Mouse (Mus musculus): ENCODE data around the gene Zcchc10. TPM values are rescaled to one million over a fixed set of nuclear protein-coding genes. Genes with fewer than 3 reads are reported as not detected.
A peak's percentile ranks its signal among the peaks of the same experiment; 100 is the strongest.
"Not testable (repeated sequence)": the region's sequence is repeated elsewhere in the genome, so short reads cannot be mapped to it uniquely, and the experiment has no call there.

Gene Zcchc10
- polyA plus RNA-seq, 1 experiment from 2014 or later, result 24.9 TPM

DNA sequence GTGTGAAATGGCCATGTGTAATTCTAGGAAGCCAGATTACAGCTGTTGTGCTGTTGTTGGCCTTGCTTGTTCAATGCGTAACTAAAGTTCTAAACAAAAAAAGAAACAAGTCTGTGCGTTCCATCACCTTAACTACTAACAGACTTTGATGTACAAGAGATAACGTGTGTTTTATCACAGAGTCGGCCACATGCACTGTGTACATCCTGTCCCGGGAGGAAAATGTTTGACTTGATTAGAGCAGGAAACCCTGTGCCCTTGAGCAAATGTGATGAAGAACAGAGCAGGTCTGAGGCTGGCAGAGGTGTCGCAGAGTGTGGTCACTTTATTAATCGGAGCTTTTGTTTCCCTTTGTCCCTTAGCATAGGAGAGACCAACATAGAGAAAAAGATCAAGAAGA is 5.8 kb downstream of the Zcchc10 start:
- Histone ChIP-seq H3K27ac (ENCODE audit: low read depth, low read length) (no peak overlapping the region), H3K9ac (ENCODE audit: low read depth, low read length) (no peak overlapping the region), H3K27me3 (ENCODE audit: control insufficient read depth, insufficient read depth, low read length) (no peaks in the 10 kb centered on the region), H3K4me3 (ENCODE audit: low read depth, low read length) (no peak overlapping the region), H3K36me3 (ENCODE audit: control insufficient read depth, insufficient read depth, low read length) (peaks cover 18% of the 10 kb centered on the region), H3K9me3 (replicated peaks; ENCODE audit: control insufficient read depth, low read length) (no peaks in the 10 kb centered on the region), H3K4me2 (no peak overlapping the region), H3K4me1 (ENCODE audit: control insufficient read depth, insufficient read depth, low read length) (peaks cover 4% of the 10 kb centered on the region)
- 65% methylated on average over 7 of the region's 7 CpGs for WGBS (ENCODE audit: insufficient replicate concordance)
- ATAC-seq (replicated peaks; ENCODE audit: insufficient number of reproducible peaks, low FRiP score, low TSS enrichment), result no peak

- Histone ChIP-seq H3K36me3 (ENCODE audit: control insufficient read depth, insufficient read depth, low read length) (peaks cover 18% of the 10 kb centered on the region), H3K27me3 (ENCODE audit: control insufficient read depth, insufficient read depth, low read length) (no peaks in the 10 kb centered on the region), H3K4me1 (ENCODE audit: control insufficient read depth, insufficient read depth, low read length) (peaks cover 6% of the 10 kb centered on the region; the same call in 1 of the 2 replicates), H3K9ac (ENCODE audit: low read depth, low read length) (no peak overlapping the region), H3K4me3 (ENCODE audit: low read depth, low read length) (no peak overlapping the region), H3K4me2 (no peak overlapping the region), H3K27ac (ENCODE audit: low read depth, low read length) (no peak overlapping the region), H3K9me3 (replicated peaks; ENCODE audit: control insufficient read depth, low read length) (no peaks in the 10 kb centered on the region)
- 92% methylated on average over 6 of the region's 6 CpGs for WGBS (ENCODE audit: insufficient replicate concordance)
- ATAC-seq (replicated peaks; ENCODE audit: insufficient number of reproducible peaks, low FRiP score, low TSS enrichment), result no peak
Measured at GRCm38 (mm10) chr11:53331121-53331520, 6.6 kb downstream of the Zcchc10 start.

- H3K27me3 ChIP-seq (ENCODE audit: control insufficient read depth, insufficient read depth, low read length), result no peaks in the 10 kb centered on the region
- no peak overlapping the region for H3K9ac ChIP-seq (ENCODE audit: low read depth, low read length)
- no peaks in the 10 kb centered on the region for H3K9me3 ChIP-seq (replicated peaks; ENCODE audit: control insufficient read depth, low read length)
- H3K27ac ChIP-seq (ENCODE audit: low read depth, low read length), result no peak overlapping the region
- no peak for ATAC-seq (replicated peaks; ENCODE audit: insufficient number of reproducible peaks, low FRiP score, low TSS enrichment)
- peaks cover 18% of the 10 kb centered on the region for H3K36me3 ChIP-seq (ENCODE audit: control insufficient read depth, insufficient read depth, low read length)
- no peak overlapping the region for H3K4me2 ChIP-seq
- 82% methylated on average over 14 of the region's 14 CpGs for WGBS (ENCODE audit: insufficient replicate concordance)
- H3K4me1 ChIP-seq (ENCODE audit: control insufficient read depth, insufficient read depth, low read length), result peaks cover 6% of the 10 kb centered on the region; the same call in 1 of the 2 replicates
- H3K4me3 ChIP-seq (ENCODE audit: low read depth, low read length), result no peak overlapping the region
Measured at GRCm38 (mm10) chr11:53332076-53332680, 7.7 kb downstream of the Zcchc10 start.

DNA sequence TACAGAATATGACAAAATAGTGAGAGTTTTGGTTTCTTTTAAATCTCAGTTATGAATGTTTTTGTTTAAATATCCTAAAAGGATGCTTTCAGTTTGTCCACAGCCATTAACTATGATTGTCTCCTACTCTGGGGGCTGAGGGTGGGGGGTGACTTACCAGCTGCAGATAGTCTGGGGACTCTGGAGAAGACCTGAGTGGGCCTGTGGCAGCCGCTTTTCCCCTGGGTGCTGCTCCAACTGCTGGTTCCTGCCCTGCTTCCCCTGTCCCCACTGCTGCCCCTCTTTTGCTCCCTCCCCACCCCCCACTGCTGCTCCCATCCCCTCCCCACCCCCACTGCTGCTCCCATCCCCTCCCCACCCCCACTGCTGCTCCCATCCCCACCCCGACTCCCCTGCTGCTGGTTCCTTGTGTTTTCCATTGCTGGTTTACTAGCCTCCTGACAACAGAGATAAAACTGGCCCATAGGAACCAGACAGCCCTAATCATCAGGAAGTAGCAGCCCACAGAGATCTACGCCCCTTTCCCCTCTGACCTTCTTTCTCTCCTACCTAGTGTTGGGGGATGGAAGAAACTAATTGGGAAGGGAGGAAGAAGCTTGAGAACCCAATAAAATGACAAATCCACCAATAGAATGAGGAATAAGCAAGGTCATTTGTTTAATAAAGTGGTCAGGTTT is 11.2 kb downstream of the Zcchc10 start:
- WGBS (ENCODE audit: insufficient replicate concordance), result 19% methylated on average over 3 of the region's 3 CpGs
- peak overlapping the region; percentile 43; the same call in 1 of the 2 replicates for H3K27ac ChIP-seq (ENCODE audit: low read depth, low read length)

DNA sequence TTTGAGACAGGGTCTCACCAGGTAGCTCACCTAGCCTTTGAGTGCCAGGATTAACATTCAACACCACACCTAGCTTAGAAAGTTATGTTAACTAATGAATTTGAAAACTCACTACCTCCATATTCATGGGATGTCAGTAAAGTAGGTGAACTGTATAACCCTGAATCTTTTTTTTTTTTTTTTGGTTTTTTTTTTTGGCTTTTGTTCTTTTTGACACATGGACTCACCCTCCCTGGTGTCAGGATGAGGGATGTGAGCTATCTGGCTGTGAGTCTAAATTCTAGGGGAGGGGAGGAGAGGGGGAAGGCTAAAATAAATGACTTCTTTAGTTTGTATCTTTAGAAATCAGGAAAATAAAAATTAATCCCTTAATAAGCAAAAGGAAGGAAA is 11.7 kb downstream of the Zcchc10 start:
- ATAC-seq (replicated peaks; ENCODE audit: insufficient number of reproducible peaks, low FRiP score, low TSS enrichment), result no peak
- Histone ChIP-seq H3K9ac (ENCODE audit: low read depth, low read length) (no peak overlapping the region), H3K27ac (ENCODE audit: low read depth, low read length) (no peak overlapping the region), H3K4me2 (no peak overlapping the region), H3K27me3 (ENCODE audit: control insufficient read depth, insufficient read depth, low read length) (no peaks in the 10 kb centered on the region), H3K4me3 (ENCODE audit: low read depth, low read length) (no peak overlapping the region), H3K36me3 (ENCODE audit: control insufficient read depth, insufficient read depth, low read length) (peaks cover 6% of the 10 kb centered on the region), H3K9me3 (replicated peaks; ENCODE audit: control insufficient read depth, low read length) (no peaks in the 10 kb centered on the region), H3K4me1 (ENCODE audit: control insufficient read depth, insufficient read depth, low read length) (peaks cover 6% of the 10 kb centered on the region; the same call in 1 of the 2 replicates)

More for the DNA sequence above, 11.2 kb downstream of the Zcchc10 start:
- Histone ChIP-seq H3K9me3 (replicated peaks; ENCODE audit: control insufficient read depth, low read length) (no peaks in the 10 kb centered on the region), H3K27me3 (ENCODE audit: control insufficient read depth, insufficient read depth, low read length) (no peaks in the 10 kb centered on the region), H3K4me1 (ENCODE audit: control insufficient read depth, insufficient read depth, low read length) (peaks cover 6% of the 10 kb centered on the region; the same call in 1 of the 2 replicates), H3K9ac (ENCODE audit: low read depth, low read length) (no peak overlapping the region), H3K4me3 (ENCODE audit: low read depth, low read length) (no peak overlapping the region), H3K36me3 (ENCODE audit: control insufficient read depth, insufficient read depth, low read length) (peaks cover 8% of the 10 kb centered on the region), H3K4me2 (no peak overlapping the region)
- no peak for ATAC-seq (replicated peaks; ENCODE audit: insufficient number of reproducible peaks, low FRiP score, low TSS enrichment)

DNA sequence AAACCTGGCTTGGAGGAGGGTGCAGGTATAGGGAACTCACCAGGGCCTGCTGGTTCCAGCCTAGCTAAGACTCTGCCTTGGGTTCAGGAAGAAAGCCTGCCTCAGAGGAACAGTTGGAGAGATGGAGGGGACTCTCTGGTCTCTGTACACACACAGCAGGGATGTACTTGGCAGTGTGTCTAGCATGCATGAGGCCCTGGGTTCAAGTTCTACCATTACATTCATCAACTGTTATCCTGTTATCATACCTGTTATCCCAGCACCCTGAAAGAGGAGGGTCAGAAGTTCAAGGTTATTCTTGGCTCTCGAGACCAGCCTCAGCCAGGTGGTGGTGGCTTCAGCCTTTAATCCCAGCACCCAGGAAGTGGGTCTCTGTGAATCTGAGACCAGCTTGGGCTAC is 12.4 kb downstream of the Zcchc10 start:
- Histone ChIP-seq H3K27me3 (ENCODE audit: control insufficient read depth, insufficient read depth, low read length) (no peaks in the 10 kb centered on the region), H3K4me3 (ENCODE audit: low read depth, low read length) (no peak overlapping the region), H3K9me3 (replicated peaks; ENCODE audit: control insufficient read depth, low read length) (no peaks in the 10 kb centered on the region), H3K36me3 (ENCODE audit: control insufficient read depth, insufficient read depth, low read length) (peaks cover 6% of the 10 kb centered on the region), H3K9ac (ENCODE audit: low read depth, low read length) (no peak overlapping the region), H3K27ac (ENCODE audit: low read depth, low read length) (no peak overlapping the region), H3K4me2 (no peak overlapping the region), H3K4me1 (ENCODE audit: control insufficient read depth, insufficient read depth, low read length) (peaks cover 6% of the 10 kb centered on the region; the same call in 1 of the 2 replicates)
- WGBS (ENCODE audit: insufficient replicate concordance), result 61% methylated on average over 1 of the region's 1 CpGs
- ATAC-seq (replicated peaks; ENCODE audit: insufficient number of reproducible peaks, low FRiP score, low TSS enrichment), result no peak

DNA sequence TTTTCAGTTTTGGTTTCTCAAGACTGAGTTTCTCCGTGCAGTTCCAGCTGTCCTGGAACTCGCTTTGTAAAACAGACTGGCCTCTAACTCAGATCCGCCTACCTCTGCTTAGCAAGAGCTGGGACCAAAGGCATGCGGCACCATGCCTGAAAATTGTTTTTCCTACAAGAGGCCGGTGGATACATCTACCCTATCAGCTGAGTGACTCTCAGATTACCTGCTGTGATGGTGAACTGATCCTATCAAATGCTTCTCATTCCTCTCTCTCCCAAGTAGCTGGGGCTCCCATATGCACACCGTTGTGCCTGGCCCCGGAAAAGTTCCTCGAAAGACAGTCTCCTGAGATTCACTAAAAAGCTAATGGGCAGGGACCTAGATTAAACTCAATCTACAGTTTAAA is 13.2 kb downstream of the Zcchc10 start:
- Histone ChIP-seq H3K4me2 (no peak overlapping the region), H3K27ac (ENCODE audit: low read depth, low read length) (no peak overlapping the region), H3K9me3 (replicated peaks; ENCODE audit: control insufficient read depth, low read length) (no peaks in the 10 kb centered on the region), H3K9ac (ENCODE audit: low read depth, low read length) (no peak overlapping the region), H3K4me1 (ENCODE audit: control insufficient read depth, insufficient read depth, low read length) (peaks cover 6% of the 10 kb centered on the region; the same call in 1 of the 2 replicates), H3K36me3 (ENCODE audit: control insufficient read depth, insufficient read depth, low read length) (peaks cover 3% of the 10 kb centered on the region; the same call in 1 of the 2 replicates), H3K27me3 (ENCODE audit: control insufficient read depth, insufficient read depth, low read length) (no peaks in the 10 kb centered on the region), H3K4me3 (ENCODE audit: low read depth, low read length) (no peak overlapping the region)
- 55% methylated on average over 8 of the region's 8 CpGs for WGBS (ENCODE audit: insufficient replicate concordance)
- ATAC-seq (replicated peaks; ENCODE audit: insufficient number of reproducible peaks, low FRiP score, low TSS enrichment), result no peak

- ATAC-seq (replicated peaks; ENCODE audit: insufficient number of reproducible peaks, low FRiP score, low TSS enrichment); H3K36me3 ChIP-seq (ENCODE audit: control insufficient read depth, insufficient read depth, low read length): not testable (repeated sequence)
Measured at GRCm38 (mm10) chr11:53341019-53341418, 16.5 kb downstream of the Zcchc10 start.

DNA sequence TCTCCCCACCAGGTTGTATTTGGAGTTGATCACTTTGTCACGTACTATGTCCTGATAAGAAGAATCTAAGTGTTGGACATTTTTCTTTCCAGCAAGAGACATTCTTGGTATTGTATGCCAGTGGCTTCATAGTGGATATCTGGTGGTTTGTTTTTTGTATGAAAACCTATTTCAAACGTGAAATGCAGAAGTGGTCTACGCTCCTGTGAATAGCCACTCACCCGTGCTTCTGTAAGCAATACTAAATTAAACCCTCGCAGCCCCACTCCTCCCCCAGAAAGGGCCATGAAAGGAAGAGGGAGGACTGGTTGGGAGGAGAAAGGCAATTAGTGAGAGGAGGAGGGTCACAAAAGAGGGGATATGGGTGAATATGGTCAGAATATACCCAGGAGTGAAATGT is 18.2 kb downstream of the Zcchc10 start:
- 50% methylated on average over 5 of the region's 5 CpGs for WGBS (ENCODE audit: insufficient replicate concordance)

More at GRCm38 (mm10) chr11:53341019-53341418, 16.5 kb downstream of the Zcchc10 start:
- not testable (repeated sequence) for H3K4me2 ChIP-seq; H3K9ac ChIP-seq (ENCODE audit: low read depth, low read length); H3K27me3 ChIP-seq (ENCODE audit: control insufficient read depth, insufficient read depth, low read length); H3K27ac ChIP-seq (ENCODE audit: low read depth, low read length); H3K4me3 ChIP-seq (ENCODE audit: low read depth, low read length); H3K9me3 ChIP-seq (replicated peaks; ENCODE audit: control insufficient read depth, low read length)
- 88% methylated on average over 10 of the region's 10 CpGs for WGBS (ENCODE audit: insufficient replicate concordance)
- H3K4me1 ChIP-seq (ENCODE audit: control insufficient read depth, insufficient read depth, low read length), result peaks cover 10% of the 10 kb centered on the region

More for the DNA sequence above, 18.2 kb downstream of the Zcchc10 start:
- no peaks in the 10 kb centered on the region for H3K36me3 ChIP-seq (ENCODE audit: control insufficient read depth, insufficient read depth, low read length)
- no peaks in the 10 kb centered on the region for H3K9me3 ChIP-seq (replicated peaks; ENCODE audit: control insufficient read depth, low read length)
- H3K4me3 ChIP-seq (ENCODE audit: low read depth, low read length), result no peak overlapping the region
- no peak overlapping the region for H3K9ac ChIP-seq (ENCODE audit: low read depth, low read length)
- H3K4me1 ChIP-seq (ENCODE audit: control insufficient read depth, insufficient read depth, low read length), result peaks cover 9% of the 10 kb centered on the region
- no peak overlapping the region for H3K27ac ChIP-seq (ENCODE audit: low read depth, low read length)
- no peak overlapping the region for H3K4me2 ChIP-seq
- no peaks in the 10 kb centered on the region for H3K27me3 ChIP-seq (ENCODE audit: control insufficient read depth, insufficient read depth, low read length)
- ATAC-seq (replicated peaks; ENCODE audit: insufficient number of reproducible peaks, low FRiP score, low TSS enrichment), result no peak

All from heart, embryonic 11.5 days (tissue).